Mouse (Mus musculus) testis, adult 2 months (tissue): ENCODE results near the gene Rbmxl2. TPM values are rescaled to one million over a fixed set of nuclear protein-coding genes. Genes with fewer than 3 reads are reported as not detected.

Source experiments
- H3K27ac ChIP-seq: fragments of 200-500 bp; 2 replicates; pipeline ENCODE4 v1.5.1; 2012; ENCODE audit warnings: low read depth, low read length; ENCODE audit not compliant: control insufficient read depth, insufficient read depth
- H3K27me3 ChIP-seq: fragments of 200-500 bp; 2 replicates; pipeline ENCODE4 v1.6.1; 2012; ENCODE audit warnings: mild to moderate bottlenecking, low read length, moderate library complexity; ENCODE audit not compliant: control insufficient read depth, insufficient read depth
- H3K36me3 ChIP-seq: fragments of 200-500 bp; 2 replicates; pipeline ENCODE4 v1.6.1; 2012; ENCODE audit warnings: mild to moderate bottlenecking, low read length; ENCODE audit not compliant: control insufficient read depth, insufficient read depth
- H3K4me1 ChIP-seq: fragments of 200-500 bp; 2 replicates; pipeline ENCODE4 v1.6.1; 2012; ENCODE audit warnings: low read length; ENCODE audit not compliant: control insufficient read depth, insufficient read depth
- H3K4me3 ChIP-seq: fragments of 200-500 bp; 2 replicates; pipeline ENCODE4 v1.5.1; 2012; ENCODE audit warnings: low read depth, mild to moderate bottlenecking, low read length, moderate library complexity, mixed read lengths; ENCODE audit not compliant: control insufficient read depth
- CTCF ChIP-seq: fragments of 200-500 bp; IDR thresholded peaks from 2 replicates; pipeline ENCODE4 v1.5.1; 2012; ENCODE audit warnings: low read depth, mild to moderate bottlenecking, inconsistent platforms, low read length, moderate library complexity; ENCODE audit not compliant: control insufficient read depth, insufficient read depth, insufficient replicate concordance
- POLR2A ChIP-seq: fragments of 200-500 bp; IDR thresholded peaks from 2 replicates; pipeline ENCODE4 v1.6.1; 2012; ENCODE audit warnings: low read depth, mild to moderate bottlenecking, inconsistent platforms, low read length, moderate library complexity; ENCODE audit not compliant: control insufficient read depth
- polyA plus RNA-seq: library from polyadenylated mRNA; depleted of rRNA; stranded (reverse); fragments of >200 nt; gene quantifications from 2 replicates; pipeline ENCODE4 v1.2.3, GENCODE M21; 2012; rRNA removed

The Rbmxl2 gene
- polyA plus RNA-seq, result 49.0 and 67.1 TPM in 2 replicates

GRCm38 (mm10) chr7:107209204-107209860 is at the start of gene Rbmxl2:
TSS of gene Rbmxl2 (plus strand) at chr7:107209445.
- H3K4me3 ChIP-seq, result peak within 1 kb of the TSS; percentile 100
- peak within 1 kb of the TSS; percentile 99 for H3K27ac ChIP-seq
- H3K4me1 ChIP-seq, result no peaks in the 10 kb centered on the region
- peaks cover 2% of the 10 kb centered on the region; the same call in 1 of the 2 replicates for H3K36me3 ChIP-seq
- no peaks in the 10 kb centered on the region for H3K27me3 ChIP-seq
- no peak for TF ChIP-seq CTCF
- TF ChIP-seq POLR2A, result peak; percentile 92

- no peak within 1 kb of the TSS for H3K4me3 ChIP-seq
- no peaks in the 10 kb centered on the region; the same call in 1 of the 2 replicates for H3K4me1 ChIP-seq
- no peaks in the 10 kb centered on the region for H3K36me3 ChIP-seq
- TF ChIP-seq POLR2A (no peak), CTCF (no peak)
- no peaks in the 10 kb centered on the region for H3K27me3 ChIP-seq
- no peak within 1 kb of the TSS for H3K27ac ChIP-seq
Observed at GRCm38 (mm10) chr7:107166690-107167089, 42.6 kb upstream of the Rbmxl2 start, which contains the start of gene Nlrp14. TSS of gene Nlrp14 (plus strand) at chr7:107166990.

GRCm38 (mm10) chr7:107180406-107180805 is 28.8 kb upstream of the Rbmxl2 start:
- H3K36me3 ChIP-seq, result no peaks in the 10 kb centered on the region

GRCm38 (mm10) chr7:107201817-107202216 is 7.4 kb upstream of the Rbmxl2 start:
- Histone ChIP-seq H3K27me3 (no peaks in the 10 kb centered on the region), H3K4me3 (no peak overlapping the region), H3K36me3 (no peaks in the 10 kb centered on the region), H3K4me1 (no peaks in the 10 kb centered on the region), H3K27ac (no peak overlapping the region)
- TF ChIP-seq POLR2A (no peak), CTCF (no peak)

More at GRCm38 (mm10) chr7:107180406-107180805, 28.8 kb upstream of the Rbmxl2 start:
- no peak for TF ChIP-seq CTCF
- TF ChIP-seq POLR2A, result no peak
- Histone ChIP-seq H3K4me3 (no peak overlapping the region), H3K27me3 (no peaks in the 10 kb centered on the region), H3K27ac (no peak overlapping the region), H3K4me1 (no peaks in the 10 kb centered on the region)

GRCm38 (mm10) chr7:107207843-107208242 is 1.4 kb upstream of the Rbmxl2 start:
- Histone ChIP-seq H3K4me1 (no peaks in the 10 kb centered on the region), H3K4me3 (peak overlapping the region; percentile 64), H3K36me3 (peaks cover 2% of the 10 kb centered on the region; the same call in 1 of the 2 replicates), H3K27me3 (no peaks in the 10 kb centered on the region), H3K27ac (peak overlapping the region; percentile 14; the same call in 1 of the 2 replicates)
- no peak for TF ChIP-seq POLR2A
- no peak for TF ChIP-seq CTCF

GRCm38 (mm10) chr7:107210126-107210576 is 906 bp downstream of the Rbmxl2 start:
- no peaks in the 10 kb centered on the region for H3K27me3 ChIP-seq

GRCm38 (mm10) chr7:107215723-107216122 is 6.5 kb downstream of the Rbmxl2 start:
- TF ChIP-seq CTCF, result no peak
- no peak for TF ChIP-seq POLR2A

More at GRCm38 (mm10) chr7:107210126-107210576, 906 bp downstream of the Rbmxl2 start:
- peak overlapping the region; percentile 100 for H3K4me3 ChIP-seq
- TF ChIP-seq CTCF (no peak), POLR2A (no peak)
- H3K36me3 ChIP-seq, result peaks cover 2% of the 10 kb centered on the region; the same call in 1 of the 2 replicates
- H3K27ac ChIP-seq, result peak overlapping the region; percentile 99
- no peaks in the 10 kb centered on the region for H3K4me1 ChIP-seq

More at GRCm38 (mm10) chr7:107215723-107216122, 6.5 kb downstream of the Rbmxl2 start:
- Histone ChIP-seq H3K27me3 (no peaks in the 10 kb centered on the region), H3K4me3 (no peak overlapping the region), H3K27ac (no peak overlapping the region), H3K36me3 (peaks cover 2% of the 10 kb centered on the region; the same call in 1 of the 2 replicates), H3K4me1 (no peaks in the 10 kb centered on the region)
